Mouse (Mus musculus): ENCODE results near the gene Tnni3. TPM values are rescaled to one million over a fixed set of nuclear protein-coding genes. Genes with fewer than 3 reads are reported as not detected.
"Not testable (repeated sequence)": the region's sequence is repeated elsewhere in the genome, so short reads cannot be mapped to it uniquely, and the experiment has no call there.

The Tnni3 gene
- polyA plus RNA-seq, 1 experiment from 2014 or later = 3.1 TPM

GRCm38 (mm10) chr7:4532005-4532729 is 8.1 kb upstream of the Tnni3 start, which contains the start of gene Dnaaf3:
Gene Dnaaf3, minus strand, starts transcription at chr7:4532453.
- Histone ChIP-seq H3K36me3 (no peaks in the 10 kb centered on the region), H3K27ac (peak within 1 kb of the TSS; percentile 59; the same call in 1 of the 2 replicates), H3K4me1 (peaks cover 17% of the 10 kb centered on the region), H3K9me3 (replicated peaks) (no peaks in the 10 kb centered on the region), H3K27me3 (ENCODE audit: low read depth, poor library complexity, severe bottlenecking) (peaks cover 32% of the 10 kb centered on the region), H3K4me3 (peak within 1 kb of the TSS; percentile 58)
- DNase-seq (ENCODE audit: low spot score) = peak; percentile 91
- 7% methylated on average over 28 of the region's 28 CpGs for WGBS

- not testable (repeated sequence) for DNase-seq (ENCODE audit: low spot score); H3K36me3 ChIP-seq; H3K4me3 ChIP-seq; H3K27ac ChIP-seq; H3K9me3 ChIP-seq (replicated peaks)
- Histone ChIP-seq H3K4me1 (peaks cover 28% of the 10 kb centered on the region), H3K27me3 (ENCODE audit: low read depth, poor library complexity, severe bottlenecking) (peaks cover 32% of the 10 kb centered on the region)
- WGBS = 36% methylated on average over 8 of the region's 8 CpGs
Measured at GRCm38 (mm10) chr7:4530166-4530565, 6.1 kb upstream of the Tnni3 start.

GRCm38 (mm10) chr7:4527302-4527689 is 3.3 kb upstream of the Tnni3 start:
- peak overlapping the region; percentile 87; the same call in 1 of the 2 replicates for H3K27ac ChIP-seq
- H3K36me3 ChIP-seq = no peaks in the 10 kb centered on the region
- H3K9me3 ChIP-seq (replicated peaks) = no peaks in the 10 kb centered on the region
- H3K27me3 ChIP-seq (ENCODE audit: low read depth, poor library complexity, severe bottlenecking) = peaks cover 46% of the 10 kb centered on the region
- peaks cover 24% of the 10 kb centered on the region for H3K4me1 ChIP-seq
- 46% methylated on average over 18 of the region's 18 CpGs for WGBS
- no peak for DNase-seq (ENCODE audit: low spot score)
- peak overlapping the region; percentile 48 for H3K4me3 ChIP-seq

- Histone ChIP-seq H3K9me3 (replicated peaks) (no peaks in the 10 kb centered on the region), H3K4me1 (peaks cover 19% of the 10 kb centered on the region), H3K4me3 (peak overlapping the region; percentile 48), H3K36me3 (no peaks in the 10 kb centered on the region), H3K27me3 (ENCODE audit: low read depth, poor library complexity, severe bottlenecking) (peaks cover 53% of the 10 kb centered on the region), H3K27ac (peak overlapping the region; percentile 87)
- peak; percentile 91 for DNase-seq (ENCODE audit: low spot score)
- 31% methylated on average over 40 of the region's 40 CpGs for WGBS
Measured at GRCm38 (mm10) chr7:4526341-4527301, 2.6 kb upstream of the Tnni3 start.

- WGBS = 93% methylated on average over 33 of the region's 33 CpGs
- H3K27me3 ChIP-seq (ENCODE audit: low read depth, poor library complexity, severe bottlenecking) = peaks cover 54% of the 10 kb centered on the region
- no peak overlapping the region for H3K4me3 ChIP-seq
- DNase-seq (ENCODE audit: low spot score) = no peak
- H3K9me3 ChIP-seq (replicated peaks) = no peaks in the 10 kb centered on the region
- no peak overlapping the region for H3K27ac ChIP-seq
- no peaks in the 10 kb centered on the region for H3K36me3 ChIP-seq
- peaks cover 26% of the 10 kb centered on the region for H3K4me1 ChIP-seq
Measured at GRCm38 (mm10) chr7:4523205-4524130, 561 bp downstream of the Tnni3 start.

- DNase-seq (ENCODE audit: low spot score) = no peak
- WGBS = 82% methylated on average over 6 of the region's 6 CpGs
- H3K27me3 ChIP-seq (ENCODE audit: low read depth, poor library complexity, severe bottlenecking) = peaks cover 45% of the 10 kb centered on the region
- H3K4me3 ChIP-seq = no peak overlapping the region
- H3K9me3 ChIP-seq (replicated peaks) = no peaks in the 10 kb centered on the region
- H3K36me3 ChIP-seq = no peaks in the 10 kb centered on the region
- H3K4me1 ChIP-seq = peaks cover 23% of the 10 kb centered on the region
- H3K27ac ChIP-seq = no peak overlapping the region
Measured at GRCm38 (mm10) chr7:4522292-4522691, 1.7 kb downstream of the Tnni3 start.

GRCm38 (mm10) chr7:4521231-4522003 is 2.6 kb downstream of the Tnni3 start:
- Histone ChIP-seq H3K9me3 (replicated peaks) (no peaks in the 10 kb centered on the region), H3K27me3 (ENCODE audit: low read depth, poor library complexity, severe bottlenecking) (peaks cover 43% of the 10 kb centered on the region), H3K4me1 (peaks cover 19% of the 10 kb centered on the region), H3K27ac (no peak overlapping the region), H3K4me3 (peak overlapping the region; percentile 39), H3K36me3 (no peaks in the 10 kb centered on the region)
- peak; percentile 62 for DNase-seq (ENCODE audit: low spot score)
- 26% methylated on average over 32 of the region's 32 CpGs for WGBS

- Histone ChIP-seq H3K9me3 (replicated peaks) (no peaks in the 10 kb centered on the region), H3K4me3 (no peak overlapping the region), H3K27ac (no peak overlapping the region), H3K4me1 (peaks cover 25% of the 10 kb centered on the region), H3K27me3 (ENCODE audit: low read depth, poor library complexity, severe bottlenecking) (peaks cover 41% of the 10 kb centered on the region), H3K36me3 (no peaks in the 10 kb centered on the region)
- 86% methylated on average over 1 of the region's 1 CpGs for WGBS
- no peak for DNase-seq (ENCODE audit: low spot score)
Measured at GRCm38 (mm10) chr7:4518487-4518886, 5.5 kb downstream of the Tnni3 start.

GRCm38 (mm10) chr7:4516332-4517050 is 7.5 kb downstream of the Tnni3 start, which contains the start of gene Tnnt1:
Gene Tnnt1, minus strand, starts transcription at chr7:4516382.
- Histone ChIP-seq H3K4me1 (peaks cover 23% of the 10 kb centered on the region), H3K27me3 (ENCODE audit: low read depth, poor library complexity, severe bottlenecking) (peaks cover 21% of the 10 kb centered on the region), H3K4me3 (peak within 1 kb of the TSS; percentile 8; the same call in 1 of the 2 replicates), H3K27ac (peak within 1 kb of the TSS; percentile 42; the same call in 1 of the 2 replicates), H3K36me3 (no peaks in the 10 kb centered on the region), H3K9me3 (replicated peaks) (no peaks in the 10 kb centered on the region)
- no peak for DNase-seq (ENCODE audit: low spot score)
- WGBS = 18% methylated on average over 4 of the region's 4 CpGs

GRCm38 (mm10) chr7:4515853-4516252 is 8.2 kb downstream of the Tnni3 start:
- Histone ChIP-seq H3K4me1 (peaks cover 17% of the 10 kb centered on the region), H3K4me3 (0 out of 2 replicates have a peak overlapping the region, but pooled peaks have one; percentile 8), H3K9me3 (replicated peaks) (no peaks in the 10 kb centered on the region), H3K27me3 (ENCODE audit: low read depth, poor library complexity, severe bottlenecking) (peaks cover 15% of the 10 kb centered on the region), H3K27ac (peak overlapping the region; percentile 42; the same call in 1 of the 2 replicates), H3K36me3 (no peaks in the 10 kb centered on the region)
- 49% methylated on average over 6 of the region's 6 CpGs for WGBS
- DNase-seq (ENCODE audit: low spot score) = no peak
